Mouse (Mus musculus) natural killer cell, adult 2 months (primary cell): ENCODE data around the gene Olfr631.
"Not testable (repeated sequence)": the region's sequence is repeated elsewhere in the genome, so short reads cannot be mapped to it uniquely, and the experiment has no call there.

Experiments
- DNase-seq, 2 experiments: peaks; one replicate each; pipeline ENCODE4 v3.0.0; 2022; ENCODE audit warnings: low spot score in 2 of 2

Olfr631 gene

DNA sequence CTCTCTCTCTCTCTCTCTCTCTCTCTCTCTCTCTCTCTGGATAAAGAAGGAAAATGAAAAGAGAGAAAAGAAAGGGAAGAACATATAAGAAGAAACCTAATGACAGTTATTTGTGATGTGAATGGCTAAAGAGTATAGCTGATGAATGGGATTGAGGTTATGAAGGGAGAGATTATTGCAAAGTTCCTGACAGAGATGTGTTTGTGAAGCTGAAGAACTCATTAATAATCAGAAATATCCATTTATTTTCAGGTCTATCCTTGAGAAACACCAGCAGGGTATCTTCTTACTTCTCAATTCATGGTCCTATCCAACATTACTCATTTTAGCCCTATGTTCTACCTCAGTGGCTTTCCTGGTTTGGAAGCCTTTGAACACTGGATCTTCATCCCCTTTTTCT is at the start of gene Olfr631:
Gene Olfr631, plus strand, starts transcription at position 301 of the 400 bp plus-strand sequence.
- DNase-seq = no peak

DNA sequence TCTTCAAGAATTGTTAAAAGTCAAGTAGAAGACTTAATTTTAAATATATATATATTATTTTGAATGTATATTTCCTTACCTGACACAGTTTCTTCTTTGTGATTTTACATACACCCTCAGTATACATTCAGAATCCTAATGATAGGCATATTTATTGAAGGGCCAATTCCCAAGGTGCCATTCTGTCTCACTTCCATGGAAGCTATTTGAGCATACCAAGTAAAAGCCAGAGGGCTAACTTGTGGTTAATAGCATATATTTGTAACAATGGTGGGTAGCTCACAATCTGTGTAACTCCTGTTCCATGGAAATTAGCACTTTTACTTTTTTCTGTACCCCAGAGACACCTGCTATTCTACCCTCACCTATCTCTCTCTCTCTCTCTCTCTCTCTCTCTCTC is 42.5 kb upstream of the Olfr631 start, which contains the start of gene Olfr66:
Gene Olfr66, minus strand, starts transcription at position 101 of the 400 bp plus-strand sequence.
- no peak for DNase-seq

DNA sequence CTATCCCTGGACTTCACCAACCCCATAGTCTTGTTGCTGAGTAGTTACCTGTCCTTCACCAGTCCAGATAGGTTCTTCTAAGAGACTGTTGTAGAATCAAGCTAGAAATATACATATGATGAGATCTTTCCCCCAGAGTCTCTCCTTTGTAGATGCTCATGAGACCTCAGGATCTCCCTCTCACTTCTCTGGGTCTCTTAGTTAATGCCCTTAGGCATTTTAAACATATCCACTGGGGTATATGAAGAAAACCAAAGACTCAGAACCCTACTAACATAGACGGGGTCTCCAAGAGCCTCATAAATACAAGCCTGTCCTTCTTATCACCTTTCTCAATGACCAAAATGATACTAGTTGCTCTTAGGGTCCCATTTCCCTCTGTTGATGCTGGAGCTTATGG is 34.2 kb upstream of the Olfr631 start, which contains the start of gene Olfr64:
Gene Olfr64, minus strand, starts transcription at position 101 of the 400 bp plus-strand sequence.
- DNase-seq = no peak

DNA sequence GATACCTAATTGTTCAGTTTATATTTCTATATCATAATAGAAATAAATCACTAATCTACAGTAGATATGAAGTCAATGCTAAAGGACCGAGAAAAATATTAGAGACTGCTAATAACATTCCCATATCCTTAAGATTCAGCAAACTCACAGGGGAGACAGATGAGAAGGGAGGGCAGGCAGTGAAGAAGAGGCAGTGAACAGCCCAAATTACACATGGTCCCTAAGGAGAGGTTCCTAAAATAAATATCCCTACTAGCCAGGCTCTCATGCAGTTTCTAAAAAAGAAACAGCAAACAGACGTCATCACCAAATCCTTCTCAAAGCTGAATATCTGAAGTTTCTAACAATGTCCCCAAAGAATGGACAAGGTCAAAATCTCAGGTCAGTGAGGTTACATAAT is 25.4 kb upstream of the Olfr631 start, which contains the start of gene Olfr65:
Gene Olfr65, plus strand, starts transcription at position 301 of the 400 bp plus-strand sequence.
- DNase-seq = no peak

DNA sequence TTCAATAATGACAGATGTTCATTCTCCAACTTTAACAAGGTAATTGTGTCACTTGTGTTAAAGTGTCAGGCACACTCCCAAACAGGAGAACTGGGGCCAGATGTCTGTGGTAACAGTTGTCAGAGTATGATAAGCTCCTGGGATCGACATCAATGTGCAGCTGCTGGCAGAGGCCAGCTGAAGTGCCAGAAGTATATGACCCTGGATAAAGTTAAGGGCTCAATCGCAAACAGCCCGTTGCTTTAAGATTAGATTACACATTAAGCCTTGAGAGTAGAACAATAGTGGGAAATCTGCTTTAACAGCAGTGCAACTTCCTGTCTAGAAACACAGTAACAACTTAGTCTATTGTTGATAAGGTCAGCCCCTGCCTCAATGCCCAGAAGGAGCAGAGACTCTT is 18.6 kb upstream of the Olfr631 start:
- no peak for DNase-seq

DNA sequence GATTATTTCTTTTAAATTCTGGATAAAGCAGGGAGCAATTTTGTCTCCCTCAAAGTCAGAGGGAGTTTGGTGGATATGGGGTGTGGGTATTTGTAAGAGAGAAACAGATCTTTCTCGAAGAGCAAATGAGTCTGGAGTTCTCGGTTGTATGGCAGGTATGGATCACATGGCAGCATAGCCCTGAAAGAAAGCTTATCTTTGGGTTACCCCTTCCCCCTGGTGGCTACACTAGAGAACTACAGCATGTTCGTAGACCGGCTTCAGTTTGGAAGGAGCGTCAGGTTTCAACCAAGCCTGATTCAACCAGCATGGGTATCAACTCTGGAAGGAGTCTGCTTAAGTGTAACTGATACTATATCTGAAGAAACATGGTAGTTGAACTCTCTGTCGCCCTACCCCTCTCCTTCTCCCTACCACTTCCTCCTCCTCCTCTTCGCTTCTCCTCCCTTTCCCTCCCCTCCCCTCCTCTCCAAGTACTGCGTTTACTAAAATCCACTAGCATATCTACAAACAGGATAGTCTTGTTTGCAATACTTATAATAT is 15.6 kb upstream of the Olfr631 start:
- DNase-seq = no peak

DNA sequence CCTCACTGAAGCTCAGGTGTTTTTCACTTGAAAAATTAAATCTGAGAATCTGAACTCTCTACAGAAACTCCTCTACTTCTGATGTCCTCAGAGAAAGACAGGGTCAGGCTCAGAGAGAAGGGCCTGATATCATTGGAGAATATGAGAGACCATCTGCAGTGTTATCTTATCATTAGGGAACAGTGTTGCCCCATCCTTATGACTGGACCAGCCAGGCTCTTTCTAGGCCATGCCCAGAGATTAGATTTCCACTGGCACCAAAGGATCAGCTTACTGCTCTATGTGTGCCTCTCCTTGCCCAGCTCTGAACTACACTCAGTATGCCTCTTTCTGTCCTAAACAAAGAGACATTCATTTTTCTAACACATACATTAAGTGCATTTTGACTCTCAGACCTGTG is 13.3 kb upstream of the Olfr631 start:
- DNase-seq = no peak

DNA sequence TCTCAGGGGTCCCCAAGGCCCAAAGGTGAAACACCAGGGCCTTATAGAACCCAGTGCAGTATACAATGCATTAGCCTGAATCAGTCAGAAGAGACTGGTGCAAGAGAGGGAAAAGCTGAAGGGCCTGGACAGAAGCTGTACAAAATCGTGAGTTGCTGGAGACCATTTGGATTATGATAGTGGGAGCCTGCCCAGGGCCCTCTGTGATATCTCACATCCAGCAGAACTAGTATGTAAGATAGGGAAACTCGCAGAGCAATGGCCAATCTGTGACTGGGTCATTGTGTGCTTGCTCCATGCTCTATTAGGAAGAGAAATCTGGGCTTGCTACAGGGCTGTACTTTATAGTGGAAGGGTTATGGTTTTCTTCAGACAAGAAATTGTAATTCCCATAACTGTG is 5.6 kb downstream of the Olfr631 start, which contains the start of gene Olfr632:
Gene Olfr632, plus strand, starts transcription at position 84 of the 400 bp plus-strand sequence.
- DNase-seq = no peak

DNA sequence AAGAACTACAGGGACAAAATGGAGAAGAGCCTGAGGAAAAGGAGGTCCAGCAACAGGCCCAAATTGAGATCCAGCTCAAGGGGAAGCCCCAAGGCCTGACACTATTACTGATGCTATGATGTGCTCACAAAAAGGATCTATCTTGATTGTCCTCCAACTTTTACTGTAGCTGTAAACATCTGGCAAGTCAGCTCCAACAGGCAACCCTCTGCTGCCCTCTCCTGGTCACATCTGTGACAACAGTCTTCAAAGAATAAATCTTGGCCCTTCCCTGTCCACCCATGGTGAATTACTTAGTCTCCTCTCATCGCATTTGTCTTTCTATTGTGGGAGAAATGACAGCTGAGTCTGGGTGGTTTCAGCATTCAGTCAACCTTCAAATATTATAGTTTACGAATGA is 14.1 kb downstream of the Olfr631 start:
- DNase-seq = peak; percentile 2 to 23

DNA sequence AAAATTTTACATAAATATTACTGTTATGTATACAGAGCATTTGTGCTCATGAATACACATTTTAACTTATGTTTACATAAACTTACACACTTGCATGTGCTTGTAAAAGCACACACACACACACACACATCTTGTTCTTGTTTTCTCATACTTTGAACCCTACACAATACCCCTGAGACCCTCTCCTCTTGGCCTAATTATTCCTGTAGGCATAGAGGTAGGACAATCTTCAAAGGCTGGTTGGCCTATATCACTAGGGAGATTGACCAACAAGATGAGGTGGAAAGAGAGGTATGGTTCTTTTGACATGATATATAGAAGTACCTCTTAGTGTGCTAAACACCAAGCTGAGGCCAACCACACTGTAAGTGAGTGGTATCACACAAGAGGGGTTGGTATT is 15.5 kb downstream of the Olfr631 start, which contains the start of gene Olfr633:
Gene Olfr633, plus strand, starts transcription at position 301 of the 400 bp plus-strand sequence.
- DNase-seq = no peak

DNA sequence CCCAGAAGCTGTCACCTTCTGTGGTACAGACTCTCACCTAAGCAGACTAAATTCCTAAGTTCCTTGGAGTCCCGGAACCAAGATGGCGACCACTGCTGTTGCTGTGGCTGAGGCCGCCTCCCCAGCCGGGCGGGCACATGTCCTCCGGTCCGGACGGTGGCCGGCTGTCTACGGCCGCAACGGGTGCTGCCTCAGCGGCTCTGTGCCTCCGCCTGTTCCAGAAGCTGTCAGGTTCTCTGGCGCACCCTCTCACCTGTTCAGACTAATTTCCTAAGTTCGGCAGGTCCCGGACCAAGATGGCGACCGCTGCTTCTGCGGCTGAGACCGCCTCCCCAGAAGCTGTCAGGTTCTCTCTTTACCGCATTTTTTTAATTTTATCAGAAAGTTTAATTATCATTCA is 38.2 kb downstream of the Olfr631 start:
- DNase-seq = not testable (repeated sequence)

DNA sequence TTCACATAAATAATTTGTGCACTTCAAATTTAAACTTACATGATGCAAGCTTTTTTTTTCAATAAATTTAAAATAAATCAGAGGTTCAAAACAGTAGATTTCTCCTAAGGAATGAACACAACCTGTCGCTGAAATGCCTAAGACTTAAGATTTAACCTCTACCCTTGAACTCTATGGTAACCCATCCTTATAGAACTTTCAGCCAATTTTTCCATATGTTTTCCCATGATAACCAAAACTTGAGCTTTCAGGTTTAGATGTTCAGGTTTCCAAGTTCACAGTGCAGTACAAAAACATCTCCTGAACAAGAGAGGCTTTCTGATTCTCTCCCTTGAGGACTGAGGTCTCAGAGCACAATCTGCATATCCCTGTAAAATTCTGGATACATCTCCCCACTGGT is 42.2 kb downstream of the Olfr631 start, which contains the start of gene Olfr635:
Gene Olfr635, plus strand, starts transcription at position 301 of the 400 bp plus-strand sequence.
- DNase-seq = no peak

DNA sequence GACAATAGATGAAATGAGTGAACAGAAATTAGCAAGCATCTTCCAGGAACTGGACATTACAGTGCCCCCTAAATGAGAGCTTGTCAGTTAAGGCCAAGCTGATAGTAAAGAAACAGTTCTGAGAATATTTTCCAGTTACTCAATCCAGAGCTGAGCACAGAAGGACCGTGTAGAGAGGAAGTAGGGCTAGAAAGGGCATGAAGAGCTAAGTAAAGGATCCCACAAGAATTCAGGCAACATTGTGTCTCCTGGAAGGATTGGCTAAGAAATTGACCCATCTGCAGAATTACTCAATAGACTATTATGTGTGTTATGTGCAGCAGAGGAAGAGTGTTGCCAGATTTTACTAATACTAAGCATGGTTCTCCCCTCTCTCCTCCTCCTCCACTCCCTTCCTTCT is 43.2 kb downstream of the Olfr631 start:
- no peak for DNase-seq
